Mouse (Mus musculus): Measurements from ENCODE around the gene Anks6.

The Anks6 gene

DNA sequence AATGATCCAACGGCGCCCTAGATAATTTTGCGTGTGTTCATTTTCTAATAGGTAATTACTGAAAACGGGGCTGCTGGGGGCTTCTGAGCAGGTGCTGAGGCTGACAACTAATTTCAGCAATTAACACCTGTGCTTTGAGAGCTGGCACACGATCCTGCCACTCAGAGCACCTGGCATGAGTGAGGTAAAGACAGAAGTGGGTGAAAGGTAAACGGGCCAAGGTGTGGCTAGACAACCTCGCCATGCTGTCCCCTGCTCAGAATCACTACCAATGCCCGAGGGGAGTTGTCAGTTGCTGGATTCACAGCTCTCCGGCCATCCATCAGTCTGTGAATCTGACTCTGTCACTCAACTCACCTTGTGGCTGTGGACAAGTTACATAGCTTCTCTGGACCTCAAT, 5.3 kb downstream of the Anks6 start:
- TF ChIP-seq GATA4 (IDR thresholded peaks at IDR 0.05; ENCODE audit: insufficient replicate concordance, low read length): no peak

DNA sequence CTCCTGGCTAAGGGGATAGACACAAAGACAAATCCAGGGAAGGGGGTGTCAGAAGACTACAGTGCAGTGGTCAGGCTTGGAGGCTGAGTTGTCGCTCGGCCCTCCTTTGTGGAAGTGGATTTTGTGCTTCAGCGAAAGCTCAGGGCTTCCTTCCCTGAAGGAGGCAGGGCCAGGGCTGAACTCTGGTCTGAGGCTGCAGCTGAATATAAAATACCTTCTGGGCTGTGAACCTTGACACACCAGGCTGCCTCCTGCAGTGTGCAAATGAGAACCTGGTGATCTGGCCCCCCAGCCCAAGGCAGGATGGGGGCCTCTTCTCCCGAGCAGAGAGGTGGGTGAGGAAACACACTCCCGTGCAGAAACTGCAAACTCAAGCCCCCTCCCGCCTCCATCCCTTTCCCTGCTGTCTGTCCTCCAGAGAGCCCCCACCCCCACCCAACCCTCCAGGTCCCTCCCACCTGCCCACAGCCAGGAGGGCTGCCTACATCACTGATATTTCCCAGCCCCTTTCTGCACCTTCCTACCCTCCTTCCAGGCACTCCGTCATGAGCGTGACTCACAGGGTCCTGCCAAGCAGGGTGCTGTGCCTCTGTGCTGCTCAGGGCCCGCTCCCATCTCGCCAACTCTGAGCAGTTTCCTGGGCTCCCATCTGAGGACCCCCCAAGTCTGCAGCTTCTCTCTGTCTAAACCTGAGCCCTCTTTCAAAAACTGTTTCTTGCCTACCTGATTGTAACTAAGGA, 6.4 kb downstream of the Anks6 start:
- TF ChIP-seq GATA4 (IDR thresholded peaks at IDR 0.05; ENCODE audit: insufficient replicate concordance, low read length): no peak

DNA sequence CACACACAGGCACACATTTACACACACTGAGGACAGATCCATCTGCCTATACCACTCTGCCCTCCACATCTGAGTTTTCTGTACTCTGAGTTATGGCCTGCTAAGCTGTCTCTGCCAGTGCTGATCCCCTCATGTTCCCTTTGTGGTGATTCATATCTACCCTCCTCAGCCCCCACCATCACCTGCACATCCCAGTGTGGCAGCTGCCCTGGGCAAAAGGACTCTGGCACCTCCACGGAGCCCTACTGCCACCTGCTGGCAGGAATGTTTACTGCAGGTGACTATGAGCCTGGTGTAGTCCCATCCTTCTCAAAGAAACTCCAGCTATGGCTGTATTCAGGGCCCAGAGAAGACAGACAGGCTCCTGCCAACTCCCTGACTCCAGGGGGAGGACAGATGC, 7.1 kb downstream of the Anks6 start:
- TF ChIP-seq GATA4 (IDR thresholded peaks at IDR 0.05; ENCODE audit: insufficient replicate concordance, low read length): no peak

DNA sequence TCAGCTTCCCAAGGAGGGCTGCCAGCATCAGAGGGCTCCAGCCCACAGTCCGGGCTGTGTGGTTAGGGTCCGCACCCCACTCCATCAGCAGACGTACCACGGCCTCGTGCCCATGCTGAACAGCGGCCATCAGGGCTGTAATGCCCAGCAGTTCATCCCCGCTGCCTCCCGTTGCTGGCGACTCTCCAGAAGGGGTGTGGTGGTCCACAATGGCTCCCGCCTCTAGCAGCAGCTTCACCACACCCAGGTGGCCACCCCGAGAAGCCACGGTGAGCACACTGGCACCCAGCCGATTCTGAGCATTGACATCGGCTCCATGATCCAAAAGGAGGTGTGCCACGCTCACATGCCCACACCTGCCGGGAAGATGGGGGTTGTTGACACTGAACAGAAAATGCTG, 8.0 kb downstream of the Anks6 start:
- no peak for TF ChIP-seq GATA4 (IDR thresholded peaks at IDR 0.05; ENCODE audit: insufficient replicate concordance, low read length)

DNA sequence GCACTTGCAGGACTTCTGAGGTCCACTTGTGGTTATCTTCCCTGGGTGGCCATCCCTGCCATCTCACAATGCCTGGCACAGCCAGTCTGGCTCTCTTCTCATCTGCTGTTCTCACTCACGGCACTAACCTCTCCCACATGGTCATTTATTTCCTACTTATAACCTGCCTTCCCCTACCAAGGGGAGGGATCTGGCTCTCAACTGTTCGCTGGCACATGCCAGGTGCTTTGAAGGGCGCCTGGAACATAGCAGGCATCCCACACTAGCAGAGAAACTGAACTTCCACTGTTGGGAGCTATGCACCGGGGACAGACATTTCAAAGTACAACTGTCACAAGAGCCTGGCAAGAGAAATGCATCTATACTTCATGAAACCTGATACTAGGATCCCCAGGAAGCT, 9.5 kb downstream of the Anks6 start:
- no peak for TF ChIP-seq GATA4 (IDR thresholded peaks at IDR 0.05; ENCODE audit: insufficient replicate concordance, low read length)

DNA sequence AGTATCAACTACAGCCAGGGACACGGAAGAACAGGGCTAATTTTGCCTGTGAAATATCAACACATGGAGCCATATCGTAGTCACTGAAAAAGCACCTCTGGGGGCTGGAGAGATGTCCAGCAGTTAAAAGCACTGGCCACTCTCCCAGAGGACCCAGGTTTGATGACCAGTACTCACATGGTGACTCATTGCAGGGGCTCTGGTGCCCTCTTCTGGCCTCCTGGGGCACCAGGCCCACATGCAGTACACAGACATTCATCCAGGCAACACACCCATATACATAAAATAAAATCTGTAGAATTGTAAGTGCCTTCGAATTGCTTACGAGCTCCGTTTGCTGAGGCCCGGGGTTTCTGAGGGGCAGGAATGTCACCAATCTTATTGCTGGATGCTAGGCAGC, 10.3 kb downstream of the Anks6 start:
- no peak for TF ChIP-seq GATA4 (IDR thresholded peaks at IDR 0.05; ENCODE audit: insufficient replicate concordance, low read length)

DNA sequence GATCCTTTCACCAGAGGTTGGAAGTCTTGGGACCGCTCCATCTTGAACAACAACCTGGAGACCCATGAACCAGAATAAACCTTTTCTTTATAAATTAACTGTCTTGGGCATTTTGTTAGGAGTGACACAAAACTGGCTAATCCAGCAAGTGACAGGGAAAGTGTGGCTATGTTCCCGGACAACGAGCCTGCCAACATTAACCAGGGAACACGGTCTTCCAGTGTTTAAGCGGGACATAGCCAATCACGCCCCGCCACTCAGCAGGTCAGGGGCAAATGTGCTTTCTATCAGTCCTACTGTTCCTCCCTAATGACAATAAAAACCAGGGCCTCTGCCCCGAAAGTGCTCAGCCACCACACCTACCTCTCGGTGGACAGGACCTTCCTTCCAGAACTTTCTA, 13.4 kb downstream of the Anks6 start:
- TF ChIP-seq GATA4 (IDR thresholded peaks at IDR 0.05; ENCODE audit: insufficient replicate concordance, low read length): no peak

DNA sequence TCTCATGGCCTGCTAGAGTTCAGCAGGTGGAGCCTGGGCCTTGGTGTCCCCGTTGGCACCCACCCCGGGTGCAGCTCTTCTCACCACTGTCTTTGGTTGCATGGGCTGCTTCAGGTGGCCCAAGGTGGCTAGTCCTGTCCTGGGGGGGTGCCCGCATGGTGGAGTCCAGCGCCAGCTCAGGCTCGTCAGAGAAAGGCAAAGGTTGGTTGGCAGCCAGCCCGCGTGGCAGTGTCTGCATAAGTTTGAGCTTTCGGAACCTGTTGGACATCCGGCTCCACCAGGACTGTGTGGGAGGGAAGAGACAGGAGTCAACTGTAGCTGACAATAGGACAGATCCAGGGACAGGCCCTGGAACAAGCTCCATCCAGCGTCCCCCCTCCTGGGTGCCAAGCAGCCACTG, 17.6 kb downstream of the Anks6 start:
- no peak for TF ChIP-seq GATA4 (IDR thresholded peaks at IDR 0.05; ENCODE audit: insufficient replicate concordance, low read length)

DNA sequence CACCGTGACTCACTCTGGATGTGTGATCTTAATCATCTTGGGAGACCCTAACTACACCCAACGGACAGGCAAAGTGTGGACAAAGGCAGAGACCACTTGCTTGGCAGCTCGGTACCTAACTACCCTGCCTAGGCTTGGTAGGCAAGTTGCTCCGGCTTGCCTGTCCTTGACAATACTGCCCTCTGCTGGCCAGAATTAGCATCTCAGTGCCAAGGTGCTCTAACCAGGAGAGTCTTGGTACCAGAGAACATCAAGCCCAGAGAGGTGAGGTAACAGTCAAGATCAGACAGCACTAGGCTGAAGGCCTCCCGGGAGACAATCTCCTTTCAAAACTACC, 19.9 kb downstream of the Anks6 start:
- no peak for TF ChIP-seq GATA4 (IDR thresholded peaks at IDR 0.05; ENCODE audit: insufficient replicate concordance, low read length)

DNA sequence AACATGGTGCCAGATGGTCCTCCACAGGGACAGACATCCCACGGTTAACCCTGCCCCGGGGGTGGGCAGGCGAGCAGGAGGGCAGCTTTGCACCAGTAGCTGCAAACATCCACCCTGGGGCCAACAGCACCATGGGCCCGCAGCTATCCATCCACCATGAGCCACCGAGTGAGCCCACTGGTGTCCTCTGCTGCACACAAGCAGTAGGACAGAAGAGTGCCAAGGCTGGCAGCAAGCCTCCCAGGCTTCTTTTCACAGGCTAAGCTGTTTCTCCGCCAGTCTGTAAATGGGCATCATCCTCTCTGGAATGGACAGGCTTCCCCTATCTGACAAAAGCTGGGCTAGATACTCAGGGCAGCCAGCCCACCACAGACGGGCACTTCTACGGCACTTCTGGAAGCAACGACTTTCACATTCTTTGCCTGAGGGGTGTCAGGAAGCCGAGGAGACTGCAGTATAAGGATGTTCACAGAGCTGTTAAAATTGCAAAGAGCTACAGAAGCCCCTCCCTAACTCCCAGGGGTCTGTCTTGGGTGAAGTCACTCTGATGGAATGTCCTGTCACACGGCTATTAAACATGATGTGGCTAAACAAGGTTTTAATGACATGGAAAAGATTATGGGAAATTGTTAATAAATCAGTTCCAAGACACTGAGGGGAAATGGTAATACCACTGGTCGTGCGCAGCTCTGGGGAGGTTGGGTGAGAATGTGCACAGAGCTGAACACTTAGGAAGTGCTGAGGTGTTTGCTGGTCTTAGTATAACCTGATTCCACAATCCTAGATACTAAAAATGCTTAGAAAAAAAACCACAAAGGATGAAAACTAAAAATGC, 20.5 kb downstream of the Anks6 start:
- no peak for TF ChIP-seq GATA4 (IDR thresholded peaks at IDR 0.05; ENCODE audit: insufficient replicate concordance, low read length)

DNA sequence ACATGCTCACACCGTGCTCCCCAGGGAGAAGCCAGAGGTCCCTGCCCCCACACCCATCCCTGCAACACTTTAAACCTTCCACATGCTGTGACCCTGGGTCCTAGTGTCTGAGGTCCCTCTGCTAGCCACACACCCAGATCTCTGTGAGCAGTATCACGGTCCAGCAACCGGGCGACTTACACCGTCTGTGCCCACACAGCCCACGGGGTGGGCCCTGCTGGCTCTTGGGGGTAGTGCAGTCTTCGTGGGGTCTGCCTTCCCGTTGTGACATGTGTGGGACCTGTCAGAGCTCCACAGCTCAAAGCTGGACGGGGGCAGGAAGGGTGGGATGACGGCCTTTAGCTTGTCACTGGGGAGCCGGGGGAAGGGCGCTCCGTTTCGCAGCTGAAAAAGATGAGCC, 21.7 kb downstream of the Anks6 start:
- no peak for TF ChIP-seq GATA4 (IDR thresholded peaks at IDR 0.05; ENCODE audit: insufficient replicate concordance, low read length)

DNA sequence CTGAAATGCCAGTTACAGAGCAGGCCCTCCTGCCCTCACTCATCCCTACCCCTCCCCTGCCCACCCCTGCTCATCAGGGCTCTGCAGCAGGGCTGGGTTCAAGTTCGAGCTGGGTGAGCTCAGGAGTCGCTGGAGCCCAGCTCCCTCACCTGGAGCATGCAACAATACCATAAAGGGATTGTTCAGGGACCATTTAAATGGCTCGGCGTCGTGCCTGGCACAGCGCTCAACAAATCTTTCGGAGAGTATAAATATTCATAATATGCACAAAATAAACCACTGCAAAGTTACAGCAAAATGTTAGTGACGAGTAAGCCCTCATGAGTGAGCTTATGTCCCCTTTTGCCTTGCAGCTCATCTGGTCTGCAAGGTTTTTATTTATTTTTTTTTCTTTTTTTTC, 25.1 kb downstream of the Anks6 start:
- TF ChIP-seq GATA4 (IDR thresholded peaks at IDR 0.05; ENCODE audit: insufficient replicate concordance, low read length): no peak

DNA sequence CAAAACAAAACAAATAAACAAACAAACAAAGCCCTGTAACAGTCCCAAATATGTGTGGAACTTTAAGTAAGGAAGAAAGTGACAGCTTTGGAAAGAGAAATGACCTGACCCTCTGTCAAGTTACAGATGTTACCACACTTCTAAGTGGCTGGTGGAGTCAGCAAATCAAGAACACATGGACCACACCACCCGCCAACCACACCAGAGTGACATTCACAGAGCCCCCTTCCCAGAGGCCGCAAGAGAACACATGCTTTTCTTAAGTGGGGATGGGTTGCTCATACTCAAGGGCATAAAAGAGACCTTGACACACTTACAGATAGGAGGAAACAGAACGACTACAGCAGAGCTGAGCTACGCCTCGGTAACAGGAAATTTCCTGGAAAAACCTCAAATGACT, 28.4 kb downstream of the Anks6 start:
- TF ChIP-seq GATA4 (IDR thresholded peaks at IDR 0.05; ENCODE audit: insufficient replicate concordance, low read length): no peak

DNA sequence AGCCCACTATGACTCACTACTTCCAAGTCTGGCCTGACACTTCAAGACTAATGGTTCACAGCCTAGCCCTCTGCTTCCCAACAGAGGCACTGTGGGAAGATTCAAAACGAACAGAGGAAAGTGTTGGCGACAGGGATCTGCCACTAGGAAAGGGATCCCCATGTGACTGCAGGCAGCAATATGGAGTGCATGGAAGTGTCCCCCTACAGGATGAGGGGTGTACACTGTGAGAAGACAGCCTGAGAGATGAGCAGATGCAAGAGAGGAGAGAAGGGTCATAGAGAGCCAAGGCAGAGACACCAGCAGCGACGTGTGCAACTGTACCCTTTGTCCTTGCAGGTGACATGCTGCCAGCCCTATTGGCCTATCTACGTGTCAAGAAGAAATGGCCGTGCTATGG, 33.3 kb downstream of the Anks6 start:
- TF ChIP-seq GATA4 (IDR thresholded peaks at IDR 0.05; ENCODE audit: insufficient replicate concordance, low read length): no peak

DNA sequence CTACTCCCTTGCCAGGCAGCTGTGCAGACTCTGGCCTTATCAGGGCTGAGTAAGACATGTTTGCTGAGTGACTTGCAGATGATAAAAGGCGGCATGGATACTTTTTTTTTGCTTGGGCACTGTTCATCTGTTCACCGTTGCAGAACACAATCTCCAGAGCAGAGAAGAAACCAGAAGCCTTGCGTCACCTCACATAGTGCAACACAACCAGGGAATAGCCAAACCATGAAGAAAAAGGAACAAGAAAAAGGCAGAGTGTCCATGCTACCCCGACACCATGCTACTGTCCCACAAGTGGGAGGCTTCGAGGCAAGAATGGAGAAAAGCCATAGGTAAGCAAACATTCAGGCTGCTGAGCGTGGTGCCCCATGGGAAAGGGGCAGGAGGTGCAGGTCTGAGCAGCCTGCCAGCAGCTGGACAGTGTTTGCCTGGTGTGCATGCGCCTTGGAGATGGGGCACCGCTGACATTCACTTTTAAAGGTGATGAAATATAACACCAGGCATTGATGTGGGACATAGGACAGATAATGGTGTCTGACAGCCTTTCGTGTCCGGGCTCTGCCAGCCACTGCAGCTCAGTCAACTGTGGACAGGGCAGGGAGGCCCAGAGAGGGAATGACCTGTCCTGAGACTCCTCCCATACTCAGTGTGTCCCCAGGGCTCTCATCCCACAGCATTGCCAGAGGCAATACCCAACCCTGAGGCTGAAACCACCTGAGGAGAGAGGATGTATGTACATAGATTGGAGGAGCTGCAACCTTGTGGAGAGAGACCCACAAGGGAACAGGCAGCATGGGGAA, 34.2 kb downstream of the Anks6 start:
- no peak for TF ChIP-seq GATA4 (IDR thresholded peaks at IDR 0.05; ENCODE audit: insufficient replicate concordance, low read length)

DNA sequence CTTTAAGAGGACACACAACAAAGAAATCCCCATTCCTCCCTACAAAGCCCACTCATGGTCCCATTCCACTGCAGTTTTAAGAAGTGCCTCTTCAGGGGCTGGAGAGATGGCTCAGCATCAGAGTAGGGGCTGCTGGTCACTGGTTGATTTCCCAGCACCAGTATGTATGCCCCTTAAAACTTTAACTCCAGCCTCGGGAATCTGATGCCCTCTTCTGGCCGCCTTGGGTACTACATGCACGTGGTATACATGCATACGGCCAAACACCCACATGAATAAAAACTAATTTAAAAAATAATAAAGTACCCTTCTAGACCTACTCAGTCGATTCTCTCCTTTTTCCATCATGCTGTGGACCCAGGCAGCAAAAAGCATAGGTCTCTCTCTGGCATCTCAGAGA, 36.7 kb downstream of the Anks6 start:
- no peak for TF ChIP-seq GATA4 (IDR thresholded peaks at IDR 0.05; ENCODE audit: insufficient replicate concordance, low read length)
